Mouse (Mus musculus) right cerebral cortex, postnatal 10 days (tissue): ENCODE results near the gene Gm29609.
"Not testable (repeated sequence)": the region's sequence is repeated elsewhere in the genome, so short reads cannot be mapped to it uniquely, and the experiment has no call there.

Experiments
- DNase-seq, 2 experiments: peaks; one replicate each; pipeline ENCODE4 v3.0.0; 2021; ENCODE audit warnings: low spot score in 2 of 2

Gene Gm29609

GRCm38 (mm10) chr5:31179766-31180630, at the start of gene Gm29609, which contains the start of gene Gtf3c2:
Gm29609 (minus strand) TSS chr5:31179911.
Gtf3c2 (minus strand) TSS chr5:31180144.
- DNase-seq = peak; percentile 97 to 98

- DNase-seq = no peak
Observed at GRCm38 (mm10) chr5:31226641-31227040, 46.9 kb upstream of the Gm29609 start.

GRCm38 (mm10) chr5:31222696-31223095, 43.0 kb upstream of the Gm29609 start:
- peak in 1 of 2 experiments; percentile 36 for DNase-seq

GRCm38 (mm10) chr5:31221304-31221945, 41.7 kb upstream of the Gm29609 start:
- peak; percentile 70 for DNase-seq

GRCm38 (mm10) chr5:31220448-31221303, 41.0 kb upstream of the Gm29609 start, which contains the start of gene Ppm1g:
Ppm1g (minus strand) TSS chr5:31220687.
- peak; percentile 97 for DNase-seq

GRCm38 (mm10) chr5:31219911-31220447, 40.3 kb upstream of the Gm29609 start:
- DNase-seq = peak; percentile 70

- DNase-seq = no peak
Observed at GRCm38 (mm10) chr5:31219474-31219873, 39.8 kb upstream of the Gm29609 start.

- DNase-seq = peak in 1 of 2 experiments; percentile 39
Observed at GRCm38 (mm10) chr5:31219070-31219469, 39.4 kb upstream of the Gm29609 start.

GRCm38 (mm10) chr5:31218294-31218693, 38.6 kb upstream of the Gm29609 start:
- no peak for DNase-seq

GRCm38 (mm10) chr5:31216554-31216953, 36.8 kb upstream of the Gm29609 start:
- DNase-seq = not testable (repeated sequence)

GRCm38 (mm10) chr5:31204421-31204820, 24.7 kb upstream of the Gm29609 start:
- peak in 1 of 2 experiments; percentile 27 for DNase-seq

GRCm38 (mm10) chr5:31203866-31204265, 24.2 kb upstream of the Gm29609 start:
- DNase-seq = no peak

- DNase-seq = peak in 1 of 2 experiments; percentile 45
Observed at GRCm38 (mm10) chr5:31202933-31203332, 23.2 kb upstream of the Gm29609 start.

- DNase-seq = peak; percentile 99 to 100
Observed at GRCm38 (mm10) chr5:31201742-31202590, 22.3 kb upstream of the Gm29609 start, which contains the start of gene Zfp513. Zfp513 (minus strand) TSS chr5:31202303.

GRCm38 (mm10) chr5:31201042-31201741, 21.5 kb upstream of the Gm29609 start:
- DNase-seq = peak in 1 of 2 experiments; percentile 43

GRCm38 (mm10) chr5:31200327-31200768, 20.6 kb upstream of the Gm29609 start:
- DNase-seq = peak in 1 of 2 experiments; percentile 53

GRCm38 (mm10) chr5:31199893-31200292, 20.2 kb upstream of the Gm29609 start:
- DNase-seq = peak; percentile 55 to 62

GRCm38 (mm10) chr5:31199321-31199892, 19.7 kb upstream of the Gm29609 start:
- peak in 1 of 2 experiments; percentile 55 for DNase-seq
